Mouse (Mus musculus): ENCODE data around the gene Iba57. TPM values are rescaled to one million over a fixed set of nuclear protein-coding genes. Genes with fewer than 3 reads are reported as not detected.

Iba57 gene
- polyA plus RNA-seq, 1 experiment from 2014 or later, result 6.8 TPM

- peak within 1 kb of the TSS; percentile 80 for H3K9ac ChIP-seq (ENCODE audit: low read depth, low read length)
- H3K27me3 ChIP-seq (replicated peaks; ENCODE audit: control insufficient read depth, insufficient read depth, low read length), result no peaks in the 10 kb centered on the region
- peak; percentile 91 for ATAC-seq (replicated peaks; ENCODE audit: low FRiP score)
- peak; percentile 95 for DNase-seq (ENCODE audit: low spot score)
- H3K4me1 ChIP-seq (replicated peaks; ENCODE audit: control insufficient read depth, insufficient read depth, low read length), result peaks cover 8% of the 10 kb centered on the region
- no peaks in the 10 kb centered on the region for H3K9me3 ChIP-seq (ENCODE audit: control insufficient read depth, low read length)
- peak within 1 kb of the TSS; percentile 91 for H3K4me2 ChIP-seq
- peaks cover 20% of the 10 kb centered on the region; the same call in 1 of the 2 replicates for H3K36me3 ChIP-seq (ENCODE audit: control insufficient read depth, insufficient read depth, low read length)
- WGBS, result under 1% methylated on average over 63 of the region's 63 CpGs
- peak within 1 kb of the TSS; percentile 81 for H3K27ac ChIP-seq (ENCODE audit: low read depth, low read length)
- H3K4me3 ChIP-seq (ENCODE audit: low read depth, low read length), result peak within 1 kb of the TSS; percentile 83
Measured at GRCm38 (mm10) chr11:59202081-59202995, 38.8 kb upstream of the Iba57 start, which contains the start of gene Mrpl55. Gene Mrpl55, plus strand, starts transcription at chr11:59202486.

- peak; percentile 5; the same call in 1 of the 2 replicates for ATAC-seq (replicated peaks; ENCODE audit: low FRiP score)
- peak overlapping the region; percentile 80 for H3K9ac ChIP-seq (ENCODE audit: low read depth, low read length)
Measured at GRCm38 (mm10) chr11:59201216-59202002, 37.9 kb upstream of the Iba57 start.

GRCm38 (mm10) chr11:59196230-59196629, 32.7 kb upstream of the Iba57 start:
- Histone ChIP-seq H3K4me1 (replicated peaks; ENCODE audit: control insufficient read depth, insufficient read depth, low read length) (peaks cover 8% of the 10 kb centered on the region), H3K27ac (ENCODE audit: low read depth, low read length) (no peak overlapping the region), H3K4me3 (ENCODE audit: low read depth, low read length) (no peak overlapping the region), H3K27me3 (replicated peaks; ENCODE audit: control insufficient read depth, insufficient read depth, low read length) (no peaks in the 10 kb centered on the region), H3K36me3 (ENCODE audit: control insufficient read depth, insufficient read depth, low read length) (0 out of 2 replicates have a peak, but pooled peaks cover 2% of the 10 kb centered on the region), H3K9me3 (ENCODE audit: control insufficient read depth, low read length) (no peaks in the 10 kb centered on the region), H3K9ac (ENCODE audit: low read depth, low read length) (no peak overlapping the region), H3K4me2 (no peak overlapping the region)
- DNase-seq (ENCODE audit: low spot score) (no peak), ATAC-seq (replicated peaks; ENCODE audit: low FRiP score) (no peak)

More at GRCm38 (mm10) chr11:59201216-59202002, 37.9 kb upstream of the Iba57 start:
- Histone ChIP-seq H3K4me2 (peak overlapping the region; percentile 91), H3K27ac (ENCODE audit: low read depth, low read length) (peak overlapping the region; percentile 81), H3K4me1 (replicated peaks; ENCODE audit: control insufficient read depth, insufficient read depth, low read length) (peaks cover 8% of the 10 kb centered on the region), H3K4me3 (ENCODE audit: low read depth, low read length) (peak overlapping the region; percentile 83), H3K27me3 (replicated peaks; ENCODE audit: control insufficient read depth, insufficient read depth, low read length) (no peaks in the 10 kb centered on the region), H3K36me3 (ENCODE audit: control insufficient read depth, insufficient read depth, low read length) (peaks cover 18% of the 10 kb centered on the region; the same call in 1 of the 2 replicates), H3K9me3 (ENCODE audit: control insufficient read depth, low read length) (no peaks in the 10 kb centered on the region)
- DNase-seq (ENCODE audit: low spot score), result no peak
- 21% methylated on average over 16 of the region's 16 CpGs for WGBS

- H3K4me2 ChIP-seq, result peak within 1 kb of the TSS; percentile 85
- H3K27ac ChIP-seq (ENCODE audit: low read depth, low read length), result peak within 1 kb of the TSS; percentile 93
- 5% methylated on average over 16 of the region's 16 CpGs for WGBS
- DNase-seq (ENCODE audit: low spot score) (no peak), ATAC-seq (replicated peaks; ENCODE audit: low FRiP score) (no peak)
- H3K4me1 ChIP-seq (replicated peaks; ENCODE audit: control insufficient read depth, insufficient read depth, low read length), result peaks cover 3% of the 10 kb centered on the region
- H3K36me3 ChIP-seq (ENCODE audit: control insufficient read depth, insufficient read depth, low read length), result no peaks in the 10 kb centered on the region
- no peaks in the 10 kb centered on the region for H3K9me3 ChIP-seq (ENCODE audit: control insufficient read depth, low read length)
- peak within 1 kb of the TSS; percentile 78 for H3K4me3 ChIP-seq (ENCODE audit: low read depth, low read length)
- H3K9ac ChIP-seq (ENCODE audit: low read depth, low read length), result peak within 1 kb of the TSS; percentile 80
- no peaks in the 10 kb centered on the region for H3K27me3 ChIP-seq (replicated peaks; ENCODE audit: control insufficient read depth, insufficient read depth, low read length)
Measured at GRCm38 (mm10) chr11:59192059-59192386, 28.5 kb upstream of the Iba57 start, which contains the start of gene Guk1. Gene Guk1, minus strand, starts transcription at chr11:59192212.

GRCm38 (mm10) chr11:59191231-59192058, 27.9 kb upstream of the Iba57 start:
- ATAC-seq (replicated peaks; ENCODE audit: low FRiP score) (peak; percentile 96), DNase-seq (ENCODE audit: low spot score) (peak; percentile 92)
- under 1% methylated on average over 53 of the region's 59 CpGs for WGBS
- Histone ChIP-seq H3K4me3 (ENCODE audit: low read depth, low read length) (peak overlapping the region; percentile 78), H3K27me3 (replicated peaks; ENCODE audit: control insufficient read depth, insufficient read depth, low read length) (no peaks in the 10 kb centered on the region), H3K4me2 (peak overlapping the region; percentile 85), H3K9ac (ENCODE audit: low read depth, low read length) (peak overlapping the region; percentile 80), H3K27ac (ENCODE audit: low read depth, low read length) (peak overlapping the region; percentile 93), H3K9me3 (ENCODE audit: control insufficient read depth, low read length) (no peaks in the 10 kb centered on the region), H3K36me3 (ENCODE audit: control insufficient read depth, insufficient read depth, low read length) (no peaks in the 10 kb centered on the region), H3K4me1 (replicated peaks; ENCODE audit: control insufficient read depth, insufficient read depth, low read length) (peaks cover 3% of the 10 kb centered on the region)

GRCm38 (mm10) chr11:59187706-59188105, 24.2 kb upstream of the Iba57 start:
- no peaks in the 10 kb centered on the region for H3K9me3 ChIP-seq (ENCODE audit: control insufficient read depth, low read length)
- no peak overlapping the region for H3K4me2 ChIP-seq
- no peak overlapping the region for H3K9ac ChIP-seq (ENCODE audit: low read depth, low read length)
- H3K27me3 ChIP-seq (replicated peaks; ENCODE audit: control insufficient read depth, insufficient read depth, low read length), result no peaks in the 10 kb centered on the region
- peaks cover 14% of the 10 kb centered on the region for H3K36me3 ChIP-seq (ENCODE audit: control insufficient read depth, insufficient read depth, low read length)
- 70% methylated on average over 6 of the region's 6 CpGs for WGBS
- peaks cover 11% of the 10 kb centered on the region for H3K4me1 ChIP-seq (replicated peaks; ENCODE audit: control insufficient read depth, insufficient read depth, low read length)
- DNase-seq (ENCODE audit: low spot score), result no peak
- no peak for ATAC-seq (replicated peaks; ENCODE audit: low FRiP score)
- H3K4me3 ChIP-seq (ENCODE audit: low read depth, low read length), result no peak overlapping the region
- H3K27ac ChIP-seq (ENCODE audit: low read depth, low read length), result no peak overlapping the region

GRCm38 (mm10) chr11:59185490-59185889, 22.0 kb upstream of the Iba57 start:
- Histone ChIP-seq H3K4me3 (ENCODE audit: low read depth, low read length) (no peak overlapping the region), H3K27me3 (replicated peaks; ENCODE audit: control insufficient read depth, insufficient read depth, low read length) (no peaks in the 10 kb centered on the region), H3K4me1 (replicated peaks; ENCODE audit: control insufficient read depth, insufficient read depth, low read length) (peaks cover 8% of the 10 kb centered on the region), H3K9me3 (ENCODE audit: control insufficient read depth, low read length) (no peaks in the 10 kb centered on the region), H3K4me2 (no peak overlapping the region), H3K36me3 (ENCODE audit: control insufficient read depth, insufficient read depth, low read length) (peaks cover 14% of the 10 kb centered on the region), H3K9ac (ENCODE audit: low read depth, low read length) (no peak overlapping the region), H3K27ac (ENCODE audit: low read depth, low read length) (no peak overlapping the region)
- ATAC-seq (replicated peaks; ENCODE audit: low FRiP score), result no peak
- WGBS, result 84% methylated on average over 5 of the region's 5 CpGs
- no peak for DNase-seq (ENCODE audit: low spot score)

- DNase-seq (ENCODE audit: low spot score), result no peak
- no peak overlapping the region for H3K9ac ChIP-seq (ENCODE audit: low read depth, low read length)
- H3K27ac ChIP-seq (ENCODE audit: low read depth, low read length), result no peak overlapping the region
- no peaks in the 10 kb centered on the region for H3K9me3 ChIP-seq (ENCODE audit: control insufficient read depth, low read length)
- H3K27me3 ChIP-seq (replicated peaks; ENCODE audit: control insufficient read depth, insufficient read depth, low read length), result peaks cover 12% of the 10 kb centered on the region
- peaks cover 14% of the 10 kb centered on the region for H3K36me3 ChIP-seq (ENCODE audit: control insufficient read depth, insufficient read depth, low read length)
- H3K4me3 ChIP-seq (ENCODE audit: low read depth, low read length), result no peak overlapping the region
- peaks cover 8% of the 10 kb centered on the region; the same call in 1 of the 2 replicates for H3K4me1 ChIP-seq (replicated peaks; ENCODE audit: control insufficient read depth, insufficient read depth, low read length)
- ATAC-seq (replicated peaks; ENCODE audit: low FRiP score), result peak; percentile 65
- WGBS, result 37% methylated on average over 3 of the region's 3 CpGs
- H3K4me2 ChIP-seq, result no peak overlapping the region
Measured at GRCm38 (mm10) chr11:59183821-59184220, 20.3 kb upstream of the Iba57 start.

Measured in liver, embryonic 11.5 days (tissue).